Mouse (Mus musculus): ENCODE results near the gene Lrrc66. TPM values are rescaled to one million over a fixed set of nuclear protein-coding genes. Genes with fewer than 3 reads are reported as not detected.

The Lrrc66 gene
- 0.04 TPM in 1 of 2 replicates, not detected in the other for polyA plus RNA-seq (2012; rRNA removed)

- H3K36me3 ChIP-seq (ENCODE audit: control insufficient read depth, insufficient read depth, low read length) = peaks cover 5% of the 10 kb centered on the region
- no peak within 1 kb of the TSS for H3K4me3 ChIP-seq (ENCODE audit: extremely low read depth, insufficient read depth, insufficient read length)
- no peak for DNase-seq (ENCODE audit: low read depth in 1 of 2, low spot score in 2 of 2)
- no peak for TF ChIP-seq POLR2A (IDR thresholded peaks at IDR 0.05; ENCODE audit: low read depth, low read length)
- no peak for TF ChIP-seq CTCF (IDR thresholded peaks at IDR 0.05; ENCODE audit: extremely low read depth, insufficient read depth, insufficient read length, insufficient replicate concordance)
- H3K27me3 ChIP-seq (ENCODE audit: control insufficient read depth, insufficient read depth, low read length) = no peaks in the 10 kb centered on the region
- H3K27ac ChIP-seq (ENCODE audit: insufficient read depth, low read length) = no peak within 1 kb of the TSS
- no peaks in the 10 kb centered on the region; the same call in 1 of the 2 replicates for H3K4me1 ChIP-seq (ENCODE audit: control insufficient read depth, insufficient read depth, insufficient read length)
- WGBS = 87% methylated on average over 8 of the region's 8 CpGs
These were observed at the start of gene Lrrc66 for GRCm38 (mm10) chr5:73632291-73632690. Gene Lrrc66, minus strand, starts transcription at chr5:73632526.

GRCm38 (mm10) chr5:73676626-73677025, 44.3 kb upstream of the Lrrc66 start:
- TF ChIP-seq CTCF (IDR thresholded peaks at IDR 0.05; ENCODE audit: extremely low read depth, insufficient read depth, insufficient read length, insufficient replicate concordance) (no peak), POLR2A (IDR thresholded peaks at IDR 0.05; ENCODE audit: low read depth, low read length) (no peak)
- WGBS = 82% methylated on average over 13 of the region's 13 CpGs
- Histone ChIP-seq H3K4me1 (ENCODE audit: control insufficient read depth, insufficient read depth, insufficient read length) (no peaks in the 10 kb centered on the region), H3K4me3 (ENCODE audit: extremely low read depth, insufficient read depth, insufficient read length) (no peak overlapping the region), H3K36me3 (ENCODE audit: control insufficient read depth, insufficient read depth, low read length) (no peaks in the 10 kb centered on the region), H3K27ac (ENCODE audit: insufficient read depth, low read length) (no peak overlapping the region), H3K27me3 (ENCODE audit: control insufficient read depth, insufficient read depth, low read length) (no peaks in the 10 kb centered on the region)
- DNase-seq (ENCODE audit: low read depth in 1 of 2, low spot score in 2 of 2) = no peak

GRCm38 (mm10) chr5:73675604-73676003, 43.3 kb upstream of the Lrrc66 start:
- WGBS = 85% methylated on average over 3 of the region's 3 CpGs
- Histone ChIP-seq H3K4me3 (ENCODE audit: extremely low read depth, insufficient read depth, insufficient read length) (no peak overlapping the region), H3K36me3 (ENCODE audit: control insufficient read depth, insufficient read depth, low read length) (no peaks in the 10 kb centered on the region), H3K27me3 (ENCODE audit: control insufficient read depth, insufficient read depth, low read length) (no peaks in the 10 kb centered on the region), H3K27ac (ENCODE audit: insufficient read depth, low read length) (no peak overlapping the region), H3K4me1 (ENCODE audit: control insufficient read depth, insufficient read depth, insufficient read length) (no peaks in the 10 kb centered on the region)
- TF ChIP-seq POLR2A (IDR thresholded peaks at IDR 0.05; ENCODE audit: low read depth, low read length) (no peak), CTCF (IDR thresholded peaks at IDR 0.05; ENCODE audit: extremely low read depth, insufficient read depth, insufficient read length, insufficient replicate concordance) (no peak)
- no peak for DNase-seq (ENCODE audit: low read depth in 1 of 2, low spot score in 2 of 2)

- no peak overlapping the region for H3K4me3 ChIP-seq (ENCODE audit: extremely low read depth, insufficient read depth, insufficient read length)
- H3K27ac ChIP-seq (ENCODE audit: insufficient read depth, low read length) = no peak overlapping the region
- DNase-seq (ENCODE audit: low read depth in 1 of 2, low spot score in 2 of 2) = no peak
- no peak for TF ChIP-seq CTCF (IDR thresholded peaks at IDR 0.05; ENCODE audit: extremely low read depth, insufficient read depth, insufficient read length, insufficient replicate concordance)
- no peak for TF ChIP-seq POLR2A (IDR thresholded peaks at IDR 0.05; ENCODE audit: low read depth, low read length)
- H3K27me3 ChIP-seq (ENCODE audit: control insufficient read depth, insufficient read depth, low read length) = no peaks in the 10 kb centered on the region
- H3K36me3 ChIP-seq (ENCODE audit: control insufficient read depth, insufficient read depth, low read length) = no peaks in the 10 kb centered on the region
- WGBS = 72% methylated on average over 26 of the region's 26 CpGs
- H3K4me1 ChIP-seq (ENCODE audit: control insufficient read depth, insufficient read depth, insufficient read length) = no peaks in the 10 kb centered on the region
These were observed 37.1 kb upstream of the Lrrc66 start for GRCm38 (mm10) chr5:73669386-73669785.

GRCm38 (mm10) chr5:73667877-73668276, 35.6 kb upstream of the Lrrc66 start:
- no peak overlapping the region for H3K4me3 ChIP-seq (ENCODE audit: extremely low read depth, insufficient read depth, insufficient read length)
- no peaks in the 10 kb centered on the region for H3K4me1 ChIP-seq (ENCODE audit: control insufficient read depth, insufficient read depth, insufficient read length)
- H3K27me3 ChIP-seq (ENCODE audit: control insufficient read depth, insufficient read depth, low read length) = no peaks in the 10 kb centered on the region
- DNase-seq (ENCODE audit: low read depth in 1 of 2, low spot score in 2 of 2) = no peak
- H3K27ac ChIP-seq (ENCODE audit: insufficient read depth, low read length) = no peak overlapping the region
- 56% methylated on average over 2 of the region's 2 CpGs for WGBS
- H3K36me3 ChIP-seq (ENCODE audit: control insufficient read depth, insufficient read depth, low read length) = no peaks in the 10 kb centered on the region
- TF ChIP-seq CTCF (IDR thresholded peaks at IDR 0.05; ENCODE audit: extremely low read depth, insufficient read depth, insufficient read length, insufficient replicate concordance) (no peak), POLR2A (IDR thresholded peaks at IDR 0.05; ENCODE audit: low read depth, low read length) (no peak)

- Histone ChIP-seq H3K27ac (ENCODE audit: insufficient read depth, low read length) (no peak overlapping the region), H3K4me1 (ENCODE audit: control insufficient read depth, insufficient read depth, insufficient read length) (no peaks in the 10 kb centered on the region), H3K27me3 (ENCODE audit: control insufficient read depth, insufficient read depth, low read length) (no peaks in the 10 kb centered on the region), H3K4me3 (ENCODE audit: extremely low read depth, insufficient read depth, insufficient read length) (no peak overlapping the region), H3K36me3 (ENCODE audit: control insufficient read depth, insufficient read depth, low read length) (no peaks in the 10 kb centered on the region)
- no peak for DNase-seq (ENCODE audit: low read depth in 1 of 2, low spot score in 2 of 2)
- 91% methylated on average over 2 of the region's 2 CpGs for WGBS
- TF ChIP-seq POLR2A (IDR thresholded peaks at IDR 0.05; ENCODE audit: low read depth, low read length) = no peak
- no peak for TF ChIP-seq CTCF (IDR thresholded peaks at IDR 0.05; ENCODE audit: extremely low read depth, insufficient read depth, insufficient read length, insufficient replicate concordance)
These were observed 34.4 kb upstream of the Lrrc66 start for GRCm38 (mm10) chr5:73666695-73667094.

- Histone ChIP-seq H3K4me1 (ENCODE audit: control insufficient read depth, insufficient read depth, insufficient read length) (peaks cover 5% of the 10 kb centered on the region), H3K27me3 (ENCODE audit: control insufficient read depth, insufficient read depth, low read length) (peaks cover 17% of the 10 kb centered on the region), H3K27ac (ENCODE audit: insufficient read depth, low read length) (no peak overlapping the region), H3K36me3 (ENCODE audit: control insufficient read depth, insufficient read depth, low read length) (no peaks in the 10 kb centered on the region), H3K4me3 (ENCODE audit: extremely low read depth, insufficient read depth, insufficient read length) (no peak overlapping the region)
- 9% methylated on average over 4 of the region's 4 CpGs for WGBS
- DNase-seq (ENCODE audit: low read depth in 1 of 2, low spot score in 2 of 2) = no peak
- no peak for TF ChIP-seq CTCF (IDR thresholded peaks at IDR 0.05; ENCODE audit: extremely low read depth, insufficient read depth, insufficient read length, insufficient replicate concordance)
- no peak for TF ChIP-seq POLR2A (IDR thresholded peaks at IDR 0.05; ENCODE audit: low read depth, low read length)
These were observed 19.5 kb upstream of the Lrrc66 start for GRCm38 (mm10) chr5:73651855-73652201.

All from spleen, adult 2 months (tissue).